Mouse (Mus musculus): Measurements from ENCODE around the gene Gm20388. TPM values are rescaled to one million over a fixed set of nuclear protein-coding genes. Genes with fewer than 3 reads are reported as not detected.
A peak's percentile ranks its signal among the peaks of the same experiment; 100 is the strongest.

Gene Gm20388
- total and polyA plus RNA-seq, 2 experiments from 2014 or later: 51.3 TPM; not detected in 1

- TF ChIP-seq CTCF (IDR thresholded peaks at IDR 0.05; ENCODE audit: low read depth): no peak
- ATAC-seq (no peak), DNase-seq (no peak)
- Histone ChIP-seq H3K27me3 (ENCODE audit: insufficient read depth, low read length) (no peaks in the 10 kb centered on the region), H3K4me3 (ENCODE audit: low read depth, low read length) (no peak overlapping the region), H3K4me1 (ENCODE audit: insufficient read depth) (peaks cover 14% of the 10 kb centered on the region), H3K9ac (no peak overlapping the region), H3K4me2 (ENCODE audit: low read depth) (no peak overlapping the region), H3K9me3 (ENCODE audit: low read length) (no peaks in the 10 kb centered on the region), H3K27ac (ENCODE audit: low read depth, low read length) (no peak overlapping the region), H3K36me3 (ENCODE audit: insufficient read depth) (no peaks in the 10 kb centered on the region)
- WGBS: 62% methylated on average over 12 of the region's 12 CpGs
These were observed 2021.5 kb downstream of the Gm20388 start for GRCm38 (mm10) chr8:121932026-121932667.

GRCm38 (mm10) chr8:121932668-121933520, 2022.3 kb downstream of the Gm20388 start:
- H3K27ac ChIP-seq (ENCODE audit: low read depth, low read length): no peak overlapping the region
- H3K9me3 ChIP-seq (ENCODE audit: low read length): no peaks in the 10 kb centered on the region
- 77% methylated on average over 14 of the region's 14 CpGs for WGBS
- no peak for ATAC-seq
- peaks cover 14% of the 10 kb centered on the region for H3K4me1 ChIP-seq (ENCODE audit: insufficient read depth)
- DNase-seq: no peak
- H3K4me3 ChIP-seq (ENCODE audit: low read depth, low read length): no peak overlapping the region
- peak; percentile 25; the same call in 1 of the 2 replicates for TF ChIP-seq CTCF (IDR thresholded peaks at IDR 0.05; ENCODE audit: low read depth)
- no peaks in the 10 kb centered on the region for H3K27me3 ChIP-seq (ENCODE audit: insufficient read depth, low read length)
- no peak overlapping the region for H3K9ac ChIP-seq
- no peaks in the 10 kb centered on the region for H3K36me3 ChIP-seq (ENCODE audit: insufficient read depth)
- H3K4me2 ChIP-seq (ENCODE audit: low read depth): no peak overlapping the region

GRCm38 (mm10) chr8:121934506-121934905, 2023.9 kb downstream of the Gm20388 start:
- TF ChIP-seq CTCF (IDR thresholded peaks at IDR 0.05; ENCODE audit: low read depth): peak; percentile 49
- Histone ChIP-seq H3K27me3 (ENCODE audit: insufficient read depth, low read length) (no peaks in the 10 kb centered on the region), H3K9me3 (ENCODE audit: low read length) (no peaks in the 10 kb centered on the region), H3K9ac (no peak overlapping the region), H3K4me3 (ENCODE audit: low read depth, low read length) (no peak overlapping the region), H3K4me2 (ENCODE audit: low read depth) (no peak overlapping the region), H3K27ac (ENCODE audit: low read depth, low read length) (peak overlapping the region; percentile 72), H3K4me1 (ENCODE audit: insufficient read depth) (peaks cover 14% of the 10 kb centered on the region), H3K36me3 (ENCODE audit: insufficient read depth) (no peaks in the 10 kb centered on the region)
- 47% methylated on average over 4 of the region's 4 CpGs for WGBS
- ATAC-seq (no peak), DNase-seq (no peak)

GRCm38 (mm10) chr8:121934923-121935322, 2024.3 kb downstream of the Gm20388 start:
- H3K27ac ChIP-seq (ENCODE audit: low read depth, low read length): peak overlapping the region; percentile 72
- DNase-seq: no peak
- no peak overlapping the region for H3K4me3 ChIP-seq (ENCODE audit: low read depth, low read length)
- no peak for TF ChIP-seq CTCF (IDR thresholded peaks at IDR 0.05; ENCODE audit: low read depth)
- no peaks in the 10 kb centered on the region for H3K36me3 ChIP-seq (ENCODE audit: insufficient read depth)
- peak overlapping the region; percentile 31; the same call in 1 of the 2 replicates for H3K9ac ChIP-seq
- H3K27me3 ChIP-seq (ENCODE audit: insufficient read depth, low read length): no peaks in the 10 kb centered on the region
- peaks cover 14% of the 10 kb centered on the region for H3K4me1 ChIP-seq (ENCODE audit: insufficient read depth)
- 0 out of 2 replicates have a peak, but pooled peaks have one; percentile 19 for ATAC-seq
- H3K4me2 ChIP-seq (ENCODE audit: low read depth): no peak overlapping the region
- no peaks in the 10 kb centered on the region for H3K9me3 ChIP-seq (ENCODE audit: low read length)

DNA sequence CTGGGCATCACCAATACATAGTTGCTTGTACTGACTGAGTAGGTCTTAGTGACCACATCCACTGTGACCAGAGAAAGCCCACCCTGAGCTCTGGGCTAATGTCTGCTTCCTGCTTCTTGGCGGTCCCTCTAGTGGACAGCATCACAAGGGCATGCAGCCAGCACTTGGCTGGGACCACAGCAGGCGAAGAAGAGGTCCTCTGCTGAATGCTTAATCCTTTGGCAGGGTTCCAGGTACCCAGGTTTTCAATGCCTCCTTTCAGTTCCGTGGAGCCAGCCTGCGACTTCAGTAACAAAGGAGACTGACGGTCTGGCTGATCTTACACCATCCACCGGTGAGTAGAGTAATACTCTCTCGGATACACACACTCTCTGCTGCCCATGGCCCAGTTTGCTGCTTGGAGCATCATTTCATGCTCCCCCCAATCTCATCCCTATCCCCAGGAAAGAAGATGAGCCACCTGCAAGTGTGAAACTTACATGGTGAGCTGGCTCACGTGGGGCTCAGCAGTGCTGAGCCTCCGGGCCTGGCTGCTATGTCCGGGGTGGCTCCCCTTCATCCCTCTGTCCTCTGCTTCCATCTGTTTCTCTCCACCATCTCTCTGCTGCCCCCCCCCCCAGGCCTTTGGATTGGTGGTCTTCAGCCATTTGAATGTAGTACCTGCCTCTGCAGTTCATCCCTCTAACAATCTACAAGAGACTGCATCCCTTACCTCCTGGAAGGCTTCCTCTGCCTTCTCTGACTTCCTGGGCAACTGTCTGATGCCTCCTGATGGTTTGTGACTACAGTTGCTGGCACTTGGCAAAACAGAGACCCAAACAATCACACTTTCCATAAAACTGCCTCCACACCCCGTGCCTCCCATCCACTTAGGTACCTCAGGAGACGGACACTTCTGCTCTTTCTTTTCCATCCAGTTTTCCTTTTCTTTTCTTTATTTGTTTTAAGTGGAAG, 2025.0 kb downstream of the Gm20388 start:
- TF ChIP-seq CTCF (IDR thresholded peaks at IDR 0.05; ENCODE audit: low read depth): peak; percentile 67
- Histone ChIP-seq H3K4me2 (ENCODE audit: low read depth) (no peak overlapping the region), H3K9ac (0 out of 2 replicates have a peak overlapping the region, but pooled peaks have one; percentile 31), H3K36me3 (ENCODE audit: insufficient read depth) (no peaks in the 10 kb centered on the region), H3K4me1 (ENCODE audit: insufficient read depth) (peaks cover 14% of the 10 kb centered on the region), H3K4me3 (ENCODE audit: low read depth, low read length) (no peak overlapping the region), H3K9me3 (ENCODE audit: low read length) (no peaks in the 10 kb centered on the region), H3K27ac (ENCODE audit: low read depth, low read length) (peak overlapping the region; percentile 72), H3K27me3 (ENCODE audit: insufficient read depth, low read length) (no peaks in the 10 kb centered on the region)
- WGBS: 21% methylated on average over 12 of the region's 12 CpGs
- ATAC-seq (peak; percentile 89), DNase-seq (peak; percentile 81)

GRCm38 (mm10) chr8:121936391-121936790, 2025.8 kb downstream of the Gm20388 start:
- Histone ChIP-seq H3K27ac (ENCODE audit: low read depth, low read length) (0 out of 2 replicates have a peak overlapping the region, but pooled peaks have one; percentile 72), H3K9me3 (ENCODE audit: low read length) (no peaks in the 10 kb centered on the region), H3K4me1 (ENCODE audit: insufficient read depth) (peaks cover 14% of the 10 kb centered on the region), H3K27me3 (ENCODE audit: insufficient read depth, low read length) (no peaks in the 10 kb centered on the region), H3K4me2 (ENCODE audit: low read depth) (no peak overlapping the region), H3K36me3 (ENCODE audit: insufficient read depth) (no peaks in the 10 kb centered on the region), H3K9ac (no peak overlapping the region), H3K4me3 (ENCODE audit: low read depth, low read length) (no peak overlapping the region)
- no peak for TF ChIP-seq CTCF (IDR thresholded peaks at IDR 0.05; ENCODE audit: low read depth)
- ATAC-seq: no peak
- 82% methylated on average over 14 of the region's 14 CpGs for WGBS
- DNase-seq: no peak

All from forebrain, postnatal 0 days (tissue).